Mouse (Mus musculus): ENCODE results near the gene Cybc1. TPM values are rescaled to one million over a fixed set of nuclear protein-coding genes. Genes with fewer than 3 reads are reported as not detected.

Gene Cybc1
- 41.2 and 42.1 TPM in 2 replicates for polyA plus RNA-seq (2016; fragmentation: Nextera tagmentation; extraction: Ambion mirVana)

DNA sequence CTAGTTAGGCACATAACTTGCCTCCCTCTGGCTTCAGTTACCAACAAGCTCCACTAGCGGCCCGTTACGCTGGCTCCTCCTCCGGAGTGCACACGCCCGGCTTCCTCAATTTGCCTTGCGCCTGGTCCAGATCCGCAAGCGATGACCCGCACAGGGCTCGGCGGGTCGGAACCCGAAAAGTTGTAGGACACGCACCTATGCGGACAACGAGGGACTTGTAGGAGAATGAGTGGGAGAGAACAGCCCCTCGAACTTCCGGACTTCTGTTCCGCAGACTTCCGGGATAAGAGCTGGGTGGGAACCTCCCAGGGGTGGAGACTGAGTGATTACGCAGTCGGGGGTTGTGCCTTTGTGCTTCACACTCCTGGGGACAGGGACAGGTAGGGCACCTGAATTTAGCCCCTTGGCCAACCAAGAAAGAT is at the start of gene Cybc1:
Gene Cybc1 (minus strand): TSS at position 305 of the 422 bp plus-strand sequence.
- H3K4me1 ChIP-seq, result peaks cover 11% of the 10 kb centered on the region
- H3K9me3 ChIP-seq, result no peaks in the 10 kb centered on the region
- peak within 1 kb of the TSS; percentile 85 for H3K4me2 ChIP-seq (replicated peaks)
- peak within 1 kb of the TSS; percentile 73 for H3K4me3 ChIP-seq
- WGBS, result under 1% methylated on average over 23 of the region's 23 CpGs
- no peaks in the 10 kb centered on the region for H3K27me3 ChIP-seq (replicated peaks)
- ATAC-seq (ENCODE audit: low FRiP score, low read depth), result peak; percentile 85
- no peak within 1 kb of the TSS for H3K27ac ChIP-seq
- H3K9ac ChIP-seq, result peak within 1 kb of the TSS; percentile 65
- peaks cover 24% of the 10 kb centered on the region for H3K36me3 ChIP-seq

DNA sequence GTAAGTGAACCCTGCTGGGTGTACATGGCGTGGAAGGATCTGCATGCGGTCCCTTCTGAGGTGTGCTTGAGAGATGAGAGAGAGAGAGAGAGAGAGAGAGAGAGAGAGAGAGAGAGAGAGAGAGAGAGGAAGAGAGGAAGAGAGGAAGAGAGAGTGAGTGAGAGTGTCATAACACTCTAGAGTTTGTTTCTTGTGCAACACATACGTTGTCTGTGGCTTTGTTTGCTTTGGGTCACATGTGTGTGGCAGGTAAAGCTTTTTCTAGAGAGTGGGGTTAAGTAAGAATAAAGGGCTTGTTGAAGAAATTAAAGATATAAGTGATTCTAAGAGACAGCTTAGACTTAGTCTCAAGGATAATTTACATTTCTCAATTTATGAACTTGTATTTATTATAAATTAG is 48.9 kb upstream of the Cybc1 start:
- Histone ChIP-seq H3K36me3 (peaks cover 8% of the 10 kb centered on the region), H3K9me3 (no peaks in the 10 kb centered on the region), H3K4me2 (replicated peaks) (no peak overlapping the region), H3K9ac (no peak overlapping the region), H3K27ac (no peak overlapping the region), H3K4me1 (no peaks in the 10 kb centered on the region), H3K27me3 (replicated peaks) (no peaks in the 10 kb centered on the region), H3K4me3 (no peak overlapping the region)
- 91% methylated on average over 3 of the region's 3 CpGs for WGBS
- ATAC-seq (ENCODE audit: low FRiP score, low read depth), result no peak

DNA sequence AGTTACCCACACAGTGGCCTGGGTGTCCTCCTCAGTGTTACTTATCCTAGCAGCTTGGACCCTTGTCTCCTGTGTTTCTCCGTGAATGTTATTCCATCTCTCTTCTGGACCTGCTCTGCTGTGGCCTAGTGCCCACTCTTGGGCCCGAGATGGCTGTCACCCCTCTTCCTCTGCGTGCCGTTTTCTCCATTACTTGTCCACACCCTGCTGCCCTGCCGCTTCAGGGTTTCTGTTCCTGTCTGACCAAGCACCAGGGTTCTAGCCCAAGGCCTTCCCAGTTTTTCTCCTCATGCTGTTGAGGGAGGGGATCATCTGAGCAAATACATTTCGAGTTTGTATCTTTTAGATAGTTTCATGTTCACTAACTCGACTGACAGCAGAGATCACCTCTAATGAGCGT is 48.4 kb upstream of the Cybc1 start:
- Histone ChIP-seq H3K27ac (no peak overlapping the region), H3K4me1 (no peaks in the 10 kb centered on the region), H3K9me3 (no peaks in the 10 kb centered on the region), H3K36me3 (peaks cover 8% of the 10 kb centered on the region), H3K4me2 (replicated peaks) (no peak overlapping the region), H3K4me3 (no peak overlapping the region), H3K27me3 (replicated peaks) (no peaks in the 10 kb centered on the region), H3K9ac (no peak overlapping the region)
- no peak for ATAC-seq (ENCODE audit: low FRiP score, low read depth)
- 94% methylated on average over 8 of the region's 8 CpGs for WGBS

DNA sequence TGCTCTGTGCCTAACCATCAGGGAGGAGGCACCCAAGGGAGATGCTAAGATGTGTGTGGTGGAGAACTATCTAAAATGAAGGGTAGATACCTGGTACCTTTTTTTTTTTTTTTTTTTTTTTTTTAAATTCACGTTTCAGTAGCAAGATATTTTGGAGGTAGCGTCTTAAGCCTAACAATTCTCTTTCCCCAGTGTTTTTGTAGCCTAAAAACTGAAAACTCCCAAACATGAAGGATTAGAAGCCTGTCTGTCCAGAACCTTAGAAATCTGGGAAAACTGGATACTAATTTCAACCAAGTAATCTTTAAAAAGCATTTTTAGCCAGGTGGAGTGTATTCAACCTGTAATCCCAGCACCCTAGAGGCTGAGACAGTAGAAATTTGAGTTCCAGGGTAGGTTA is 32.0 kb upstream of the Cybc1 start:
- Histone ChIP-seq H3K27me3 (replicated peaks) (no peaks in the 10 kb centered on the region), H3K4me1 (peaks cover 10% of the 10 kb centered on the region; the same call in 1 of the 2 replicates), H3K4me3 (peak overlapping the region; percentile 99), H3K9me3 (no peaks in the 10 kb centered on the region), H3K36me3 (peaks cover 33% of the 10 kb centered on the region), H3K4me2 (replicated peaks) (peak overlapping the region; percentile 72), H3K9ac (peak overlapping the region; percentile 98), H3K27ac (no peak overlapping the region)
- WGBS, result 54% methylated on average over 2 of the region's 2 CpGs
- ATAC-seq (ENCODE audit: low FRiP score, low read depth), result no peak

DNA sequence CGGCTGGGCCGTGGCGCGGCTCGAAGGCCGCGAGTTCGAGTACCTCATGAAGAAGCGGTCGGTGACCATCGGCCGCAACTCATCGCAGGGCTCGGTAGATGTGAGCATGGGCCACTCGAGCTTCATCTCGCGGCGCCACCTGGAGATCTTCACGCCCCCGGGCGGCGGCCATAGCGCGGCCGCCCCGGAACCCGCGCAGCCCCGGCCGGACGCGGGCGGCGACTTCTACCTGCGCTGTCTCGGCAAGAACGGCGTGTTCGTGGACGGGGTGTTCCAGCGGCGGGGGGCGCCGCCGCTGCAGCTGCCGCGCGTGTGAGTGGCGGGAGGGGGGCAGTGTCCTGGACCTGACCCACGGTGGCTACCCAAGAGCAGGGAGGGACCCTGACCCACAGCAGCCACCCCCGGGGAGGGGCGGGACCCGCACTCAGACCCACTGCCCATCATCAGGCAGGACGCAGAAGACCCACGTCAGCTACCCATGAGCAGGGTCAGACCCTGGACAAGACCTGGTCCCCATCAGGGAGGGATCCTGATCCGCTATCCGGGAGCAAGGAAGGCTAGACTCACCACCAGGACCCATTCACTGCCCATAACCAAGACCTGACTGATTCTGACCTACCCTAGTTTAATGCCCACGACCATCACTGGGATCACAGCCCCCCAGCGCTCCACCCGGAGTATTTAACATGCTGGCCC is 31.2 kb upstream of the Cybc1 start:
- H3K4me3 ChIP-seq, result peak overlapping the region; percentile 99
- under 1% methylated on average over 60 of the region's 60 CpGs for WGBS
- H3K4me1 ChIP-seq, result peaks cover 10% of the 10 kb centered on the region; the same call in 1 of the 2 replicates
- peak overlapping the region; percentile 72 for H3K4me2 ChIP-seq (replicated peaks)
- H3K9me3 ChIP-seq, result no peaks in the 10 kb centered on the region
- H3K9ac ChIP-seq, result peak overlapping the region; percentile 98
- H3K36me3 ChIP-seq, result peaks cover 41% of the 10 kb centered on the region
- H3K27ac ChIP-seq, result 0 out of 2 replicates have a peak overlapping the region, but pooled peaks have one; percentile 71
- no peaks in the 10 kb centered on the region for H3K27me3 ChIP-seq (replicated peaks)
- ATAC-seq (ENCODE audit: low FRiP score, low read depth), result peak; percentile 14; the same call in 1 of the 2 replicates

DNA sequence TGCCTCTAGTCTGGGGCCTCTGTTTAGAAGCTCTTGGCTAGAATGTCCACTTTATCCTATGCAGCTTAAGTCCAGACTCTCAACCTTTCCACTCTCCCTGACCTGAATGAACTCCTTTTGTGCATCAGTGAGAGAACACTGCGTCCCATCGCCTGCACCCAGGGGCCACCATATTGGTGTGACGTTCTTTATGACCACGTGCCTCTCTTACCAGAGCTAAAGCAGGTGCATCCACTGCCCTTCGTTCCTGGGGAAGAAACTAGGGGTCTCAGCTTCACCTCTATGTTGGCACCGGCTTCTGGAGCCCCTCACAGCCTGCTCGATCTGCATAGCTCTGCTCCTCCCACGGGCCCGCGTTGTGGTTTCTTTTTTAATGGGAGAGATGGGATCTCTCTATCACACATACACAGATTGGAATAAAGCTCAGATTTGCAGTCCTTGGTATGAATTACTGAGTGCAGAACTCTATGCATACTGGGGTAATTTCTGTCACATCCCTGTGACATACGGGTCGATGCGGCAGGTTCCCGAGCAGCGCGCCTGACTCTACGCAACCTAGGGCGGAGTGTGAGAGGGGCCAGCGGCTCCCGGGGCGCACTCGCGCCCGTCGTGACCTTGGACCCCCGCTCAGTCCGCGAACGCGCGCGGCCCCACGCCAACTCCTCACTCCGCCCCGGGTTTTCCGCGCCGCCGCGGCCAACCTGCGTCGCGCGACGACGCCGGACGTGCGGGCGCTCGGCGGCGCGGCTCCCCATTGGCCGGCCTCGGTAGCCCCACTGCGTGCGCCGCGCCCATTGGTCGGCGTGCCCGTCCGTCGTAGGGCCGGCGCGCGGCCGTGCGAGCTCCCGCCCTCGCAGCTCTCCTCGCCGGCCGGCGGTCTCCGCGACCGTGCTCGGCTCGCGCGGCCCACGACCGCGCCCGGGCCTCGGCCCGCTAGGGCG is 30.3 kb upstream of the Cybc1 start, which contains the start of gene Foxk2:
Gene Foxk2 (plus strand): TSS at position 831 of the 941 bp plus-strand sequence.
- H3K36me3 ChIP-seq, result peaks cover 46% of the 10 kb centered on the region
- H3K27me3 ChIP-seq (replicated peaks), result no peaks in the 10 kb centered on the region
- H3K4me1 ChIP-seq, result peaks cover 10% of the 10 kb centered on the region; the same call in 1 of the 2 replicates
- peak within 1 kb of the TSS; percentile 71 for H3K27ac ChIP-seq
- under 1% methylated on average over 90 of the region's 91 CpGs for WGBS
- ATAC-seq (ENCODE audit: low FRiP score, low read depth), result peak; percentile 98
- peak within 1 kb of the TSS; percentile 98 for H3K9ac ChIP-seq
- peak within 1 kb of the TSS; percentile 75 for H3K4me2 ChIP-seq (replicated peaks)
- H3K4me3 ChIP-seq, result peak within 1 kb of the TSS; percentile 99
- H3K9me3 ChIP-seq, result no peaks in the 10 kb centered on the region

DNA sequence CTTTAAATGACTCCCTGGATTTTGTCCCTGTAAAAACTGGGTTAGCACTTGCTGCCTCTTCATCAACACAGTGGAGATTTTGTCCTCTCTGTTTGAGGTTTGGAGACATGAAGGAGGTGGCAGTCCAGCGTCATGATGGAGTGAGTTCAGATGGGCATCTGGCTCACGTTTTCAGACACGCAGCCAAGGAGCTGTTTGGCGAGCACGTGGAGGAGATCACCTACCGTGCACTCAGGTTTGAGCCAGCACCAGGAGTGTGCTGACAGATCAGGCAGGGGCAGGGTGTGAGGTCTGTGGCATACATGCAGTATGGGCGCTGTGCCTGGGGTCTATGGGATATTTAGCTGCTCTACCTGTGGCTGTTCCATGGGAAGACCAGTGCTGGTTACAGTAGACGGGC is 21.1 kb upstream of the Cybc1 start:
- no peak overlapping the region for H3K4me3 ChIP-seq
- 91% methylated on average over 8 of the region's 8 CpGs for WGBS
- no peaks in the 10 kb centered on the region for H3K27me3 ChIP-seq (replicated peaks)
- peaks cover 96% of the 10 kb centered on the region for H3K36me3 ChIP-seq
- no peak overlapping the region for H3K9ac ChIP-seq
- ATAC-seq (ENCODE audit: low FRiP score, low read depth), result no peak
- no peak overlapping the region for H3K4me2 ChIP-seq (replicated peaks)
- H3K27ac ChIP-seq, result no peak overlapping the region
- no peaks in the 10 kb centered on the region for H3K9me3 ChIP-seq
- no peaks in the 10 kb centered on the region for H3K4me1 ChIP-seq

DNA sequence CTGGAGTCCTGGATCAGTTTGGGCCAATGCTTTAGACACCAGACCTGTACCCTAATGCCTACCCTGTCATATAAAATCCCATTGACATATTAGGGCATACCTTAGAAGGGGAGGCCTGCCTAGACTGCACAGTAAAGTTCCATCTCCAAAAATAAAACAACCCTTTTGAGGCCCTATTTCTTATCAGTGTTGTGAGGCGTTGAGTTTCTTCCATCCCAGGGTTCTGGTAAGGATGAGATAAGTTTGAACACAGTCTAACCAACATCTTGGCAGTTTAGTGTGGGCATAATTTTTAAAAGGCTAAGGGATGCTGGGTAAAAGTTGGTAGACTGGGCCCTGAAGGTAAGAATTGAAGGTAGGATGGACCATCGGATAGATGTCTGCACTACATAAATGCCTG is 10.5 kb upstream of the Cybc1 start:
- Histone ChIP-seq H3K4me2 (replicated peaks) (0 out of 2 replicates have a peak overlapping the region, but pooled peaks have one; percentile 5), H3K36me3 (peaks cover 52% of the 10 kb centered on the region), H3K4me3 (no peak overlapping the region), H3K9ac (no peak overlapping the region), H3K27ac (no peak overlapping the region), H3K27me3 (replicated peaks) (no peaks in the 10 kb centered on the region), H3K9me3 (no peaks in the 10 kb centered on the region), H3K4me1 (peaks cover 22% of the 10 kb centered on the region)
- no peak for ATAC-seq (ENCODE audit: low FRiP score, low read depth)
- WGBS, result 94% methylated on average over 2 of the region's 2 CpGs

DNA sequence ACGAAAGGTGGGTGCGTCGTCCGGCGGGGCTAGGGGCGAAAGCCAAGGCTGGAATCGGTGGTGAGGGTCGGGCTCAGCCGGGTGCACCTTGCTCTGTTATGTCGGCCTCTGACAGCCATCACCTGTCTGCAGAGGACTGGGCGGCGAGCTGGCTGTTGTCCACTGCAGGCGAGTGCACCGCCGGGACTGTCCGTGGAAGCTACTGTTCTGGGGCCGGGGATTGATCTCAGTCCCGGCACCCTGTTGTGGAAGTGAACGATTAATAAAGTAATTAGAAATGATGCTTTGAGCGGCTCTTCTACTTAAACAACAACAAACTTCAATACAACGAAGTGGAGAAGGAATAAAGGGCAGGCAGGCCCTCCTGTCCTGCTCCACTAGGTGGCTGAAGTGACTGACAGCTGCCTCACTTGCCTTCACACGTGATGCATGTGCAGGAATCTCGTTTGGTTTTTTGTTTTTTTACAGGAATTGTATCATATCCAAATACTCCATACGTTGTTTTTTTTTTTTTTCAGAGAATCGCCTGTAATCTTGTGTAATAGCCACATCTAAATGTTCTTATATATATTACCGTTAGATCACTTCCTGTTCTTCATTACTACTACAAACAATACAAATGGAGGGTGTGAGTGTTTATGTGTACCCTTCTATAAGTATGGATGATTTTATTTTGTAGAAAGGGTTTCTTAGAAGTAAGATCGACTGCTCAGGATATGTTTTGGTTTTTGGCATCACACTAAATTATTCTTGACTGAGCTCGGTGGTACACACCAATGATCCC is 8.4 kb upstream of the Cybc1 start:
- H3K4me2 ChIP-seq (replicated peaks), result peak overlapping the region; percentile 57
- H3K4me1 ChIP-seq, result peaks cover 22% of the 10 kb centered on the region
- no peaks in the 10 kb centered on the region for H3K27me3 ChIP-seq (replicated peaks)
- peak overlapping the region; percentile 77 for H3K9ac ChIP-seq
- H3K27ac ChIP-seq, result peak overlapping the region; percentile 95
- ATAC-seq (ENCODE audit: low FRiP score, low read depth), result peak; percentile 59
- H3K4me3 ChIP-seq, result peak overlapping the region; percentile 68
- peaks cover 33% of the 10 kb centered on the region for H3K36me3 ChIP-seq
- WGBS, result 6% methylated on average over 28 of the region's 28 CpGs
- no peaks in the 10 kb centered on the region for H3K9me3 ChIP-seq

DNA sequence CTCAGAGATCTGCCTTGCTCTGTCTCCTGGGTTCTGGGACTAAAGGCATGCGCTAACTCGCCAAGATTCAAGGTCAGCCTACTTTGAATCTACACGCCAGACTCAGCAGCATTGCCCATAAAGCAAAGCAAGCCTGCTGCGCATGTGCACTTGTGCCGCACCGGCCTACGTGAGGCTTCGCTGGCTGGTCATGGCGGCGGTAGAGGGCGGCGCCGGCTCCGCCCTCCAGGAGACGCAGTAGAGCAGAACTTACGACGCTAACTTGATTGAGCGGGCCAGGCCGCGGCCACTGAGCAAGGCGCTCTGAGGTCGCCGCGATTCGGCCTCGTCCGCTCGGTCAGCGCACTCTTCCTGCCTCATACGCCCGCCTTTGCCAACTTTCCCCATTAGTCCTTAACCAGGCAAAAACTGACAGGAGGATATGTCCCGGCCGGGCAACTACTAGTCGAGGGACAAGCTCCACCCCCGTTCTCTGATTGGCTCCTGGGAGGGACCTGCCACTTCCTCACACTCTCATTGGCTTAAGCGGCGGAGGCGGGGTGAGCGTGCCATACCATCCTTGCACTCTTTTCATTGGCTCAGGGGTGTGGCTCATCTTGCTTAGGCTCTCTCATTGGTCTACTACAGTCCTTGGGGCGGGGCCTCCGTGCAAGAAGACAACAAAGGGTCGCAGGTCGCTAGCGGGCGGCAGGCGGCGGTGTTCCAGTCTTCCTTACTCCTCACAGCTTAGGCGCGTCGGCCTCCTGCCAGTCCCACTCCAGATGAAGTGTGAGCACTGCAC is 7.6 kb upstream of the Cybc1 start, which contains the start of gene Narf:
Gene Narf (plus strand): TSS at position 690 of the 781 bp plus-strand sequence.
- Histone ChIP-seq H3K4me1 (peaks cover 22% of the 10 kb centered on the region), H3K4me2 (replicated peaks) (peak within 1 kb of the TSS; percentile 57), H3K9me3 (no peaks in the 10 kb centered on the region), H3K36me3 (peaks cover 25% of the 10 kb centered on the region), H3K9ac (peak within 1 kb of the TSS; percentile 77), H3K27me3 (replicated peaks) (no peaks in the 10 kb centered on the region), H3K4me3 (peak within 1 kb of the TSS; percentile 68), H3K27ac (peak within 1 kb of the TSS; percentile 95)
- WGBS, result under 1% methylated on average over 50 of the region's 50 CpGs
- ATAC-seq (ENCODE audit: low FRiP score, low read depth), result peak; percentile 99
